Mouse (Mus musculus): Measurements from ENCODE around the gene Lkaaear1.

DNA sequence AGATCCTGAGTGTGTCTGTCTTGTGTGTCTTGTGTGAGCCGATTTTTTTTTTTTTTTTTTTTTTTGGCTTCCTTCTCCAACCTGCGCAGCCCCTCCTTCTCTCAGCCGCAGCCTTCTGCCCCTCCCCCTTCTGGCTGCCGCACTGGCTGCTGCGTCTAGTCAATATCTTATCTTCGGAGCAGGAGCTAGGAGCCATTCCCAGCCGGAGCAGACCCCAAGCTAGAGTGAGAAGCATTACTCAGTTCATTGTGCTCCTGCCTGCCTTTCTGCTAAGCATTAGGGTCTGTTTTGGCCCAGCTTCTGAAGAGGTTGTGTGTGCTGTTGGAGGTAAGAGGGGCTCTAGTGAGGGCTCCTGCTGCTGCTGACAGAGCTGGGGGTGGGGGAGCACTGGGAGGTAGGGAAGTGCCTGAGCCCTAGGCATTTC is 16.7 kb upstream of the Lkaaear1 start, which contains the start of gene Oprl1:
- no peak for TF ChIP-seq POLR2A (IDR thresholded peaks at IDR 0.05; ENCODE audit: extremely low read depth, insufficient read depth, low read length)
- TF ChIP-seq CTCF (IDR thresholded peaks at IDR 0.05; ENCODE audit: low read depth, low read length), result no peak
